Mouse (Mus musculus): ENCODE measurements at regions not wholly inside any gene's neighbourhood (a gene's known extent, or its start where the extent isn't known, plus 50 kb on each side); places are given as distances from the start of the nearest gene placed in this dataset.

DNA sequence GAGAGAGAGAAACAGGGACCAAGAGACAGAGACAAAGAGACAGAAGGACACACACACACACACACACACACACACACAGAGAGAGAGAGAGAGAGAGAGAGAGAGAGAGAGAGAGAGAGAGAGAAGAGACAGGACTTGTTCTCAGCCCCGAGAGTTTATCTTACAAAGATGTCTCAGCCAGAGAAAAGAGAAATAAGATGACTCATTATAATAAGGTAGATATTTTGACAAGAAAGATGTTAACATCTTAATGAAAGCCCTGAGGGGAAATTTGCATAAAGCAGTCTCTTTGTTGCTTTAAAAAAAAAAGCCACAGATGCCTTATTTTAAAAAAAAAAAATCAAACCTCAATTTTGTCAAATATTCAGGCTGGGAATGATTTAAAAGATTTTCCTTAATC is 78.1 kb upstream of the Tnr start:
- H3K4me1 ChIP-seq = no peaks in the 10 kb centered on the region
- WGBS = 26% methylated on average over 1 of the region's 1 CpGs
- H3K27ac ChIP-seq (replicated peaks) = peak overlapping the region; percentile 40; the same call in 1 of the 2 replicates

GRCm38 (mm10) chr1:159451462-159451861 is 72.1 kb upstream of the Tnr start:
- Histone ChIP-seq H3K27ac (replicated peaks) (no peak overlapping the region), H3K9ac (replicated peaks) (no peak overlapping the region), H3K4me2 (replicated peaks) (no peak overlapping the region), H3K36me3 (no peaks in the 10 kb centered on the region), H3K9me3 (no peaks in the 10 kb centered on the region), H3K27me3 (no peaks in the 10 kb centered on the region), H3K4me3 (no peak overlapping the region), H3K4me1 (no peaks in the 10 kb centered on the region)
- WGBS = 72% methylated on average over 3 of the region's 3 CpGs
- ATAC-seq (replicated peaks) = no peak

More for the DNA sequence above, 78.1 kb upstream of the Tnr start:
- no peak overlapping the region for H3K9ac ChIP-seq (replicated peaks)
- no peak for ATAC-seq (replicated peaks)
- no peak overlapping the region for H3K4me3 ChIP-seq
- H3K4me2 ChIP-seq (replicated peaks) = no peak overlapping the region
- no peaks in the 10 kb centered on the region for H3K27me3 ChIP-seq
- H3K36me3 ChIP-seq = no peaks in the 10 kb centered on the region
- H3K9me3 ChIP-seq = no peaks in the 10 kb centered on the region

GRCm38 (mm10) chr1:159460876-159461275 is 62.7 kb upstream of the Tnr start:
- 77% methylated on average over 4 of the region's 4 CpGs for WGBS

DNA sequence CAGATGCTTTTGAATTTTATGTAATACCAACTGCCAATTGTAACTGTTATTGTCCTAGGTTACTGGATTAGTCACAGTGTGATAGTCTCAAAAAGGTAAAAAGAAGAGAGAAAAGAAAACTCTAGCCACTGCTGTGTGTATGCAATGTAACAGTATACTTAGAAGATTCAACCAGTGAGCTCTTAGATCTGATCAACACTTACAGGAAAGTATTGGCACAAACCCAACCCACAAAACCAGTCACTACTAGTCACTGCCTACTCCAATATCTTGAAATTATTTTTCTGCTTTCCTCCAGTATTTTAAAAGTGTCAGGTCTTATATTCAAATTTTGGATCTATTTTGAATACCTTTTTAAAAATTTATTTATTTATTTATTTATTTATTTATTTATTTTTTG is 52.6 kb upstream of the Tnr start:
- ATAC-seq (replicated peaks) = no peak
- Histone ChIP-seq H3K9ac (replicated peaks) (no peak overlapping the region), H3K27ac (replicated peaks) (no peak overlapping the region)

More at GRCm38 (mm10) chr1:159460876-159461275, 62.7 kb upstream of the Tnr start:
- Histone ChIP-seq H3K4me1 (no peaks in the 10 kb centered on the region), H3K4me2 (replicated peaks) (no peak overlapping the region), H3K36me3 (no peaks in the 10 kb centered on the region), H3K27ac (replicated peaks) (no peak overlapping the region), H3K27me3 (no peaks in the 10 kb centered on the region), H3K4me3 (no peak overlapping the region), H3K9ac (replicated peaks) (no peak overlapping the region), H3K9me3 (no peaks in the 10 kb centered on the region)
- no peak for ATAC-seq (replicated peaks)

More for the DNA sequence above, 52.6 kb upstream of the Tnr start:
- Histone ChIP-seq H3K4me3 (no peak overlapping the region), H3K27me3 (no peaks in the 10 kb centered on the region), H3K9me3 (no peaks in the 10 kb centered on the region), H3K36me3 (no peaks in the 10 kb centered on the region), H3K4me2 (replicated peaks) (no peak overlapping the region), H3K4me1 (no peaks in the 10 kb centered on the region; the same call in 1 of the 2 replicates)
